Mouse (Mus musculus) heart, adult 2 months (tissue): ENCODE results near the gene Bfsp2.

Experiments
- CTCF ChIP-seq: fragments of 200-600 bp; IDR thresholded peaks from 2 replicates; pipeline ENCODE4 v1.8.1; 2022; ENCODE audit warnings: antibody characterized with exemption, mild to moderate bottlenecking, moderate library complexity
- EP300 ChIP-seq: fragments of 200-500 bp; IDR thresholded peaks from 2 replicates; pipeline ENCODE4 v1.6.1; 2011; ENCODE audit warnings: low read depth, low read length, control low read depth; ENCODE audit not compliant: insufficient read depth
- POLR2A ChIP-seq: fragments of 200-500 bp; IDR thresholded peaks from 2 replicates; pipeline ENCODE4 v1.6.1; 2011; ENCODE audit warnings: mild to moderate bottlenecking, low read depth, low read length, control low read depth; ENCODE audit not compliant: insufficient read depth

DNA sequence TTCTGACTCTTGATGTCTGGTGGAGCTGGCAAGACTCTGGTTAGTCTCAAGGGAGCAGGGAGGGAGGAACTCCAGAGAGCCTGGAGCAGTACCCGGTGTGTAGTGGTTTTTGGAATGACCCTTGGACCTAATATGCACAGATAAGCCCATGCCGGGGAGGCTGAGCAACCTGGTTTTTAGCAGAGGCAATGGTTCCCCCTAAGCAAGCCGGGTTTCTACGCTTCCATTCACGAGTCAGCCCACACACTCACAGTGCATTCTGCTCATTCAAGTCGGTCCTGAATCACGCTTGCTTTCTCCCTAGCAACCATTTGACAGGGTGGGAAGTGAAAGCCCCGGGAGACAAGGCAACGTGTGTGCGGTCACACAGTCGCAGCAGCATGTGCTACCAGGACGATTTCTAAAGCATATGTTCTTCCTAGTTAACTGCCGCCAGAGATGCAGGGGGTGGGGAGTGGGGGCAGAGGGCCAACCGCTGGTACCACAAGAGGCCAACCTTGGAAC is 21.7 kb upstream of the Bfsp2 start:
- TF ChIP-seq CTCF (no peak), POLR2A (no peak), EP300 (no peak)
